Mouse (Mus musculus) cerebellum, adult (tissue): ENCODE results near the gene Stk38.
A peak's percentile ranks its signal among the peaks of the same experiment; 100 is the strongest.

ENCODE experiments used
- ATAC-seq: cut with Nextera tagmentation; 2 replicates; pipeline ENCODE4 v1.9.2; 2017; ENCODE audit warnings: mild to moderate bottlenecking, moderate library complexity, mixed read lengths; ENCODE audit not compliant: insufficient number of reproducible peaks, low FRiP score, low TSS enrichment

Gene Stk38

DNA sequence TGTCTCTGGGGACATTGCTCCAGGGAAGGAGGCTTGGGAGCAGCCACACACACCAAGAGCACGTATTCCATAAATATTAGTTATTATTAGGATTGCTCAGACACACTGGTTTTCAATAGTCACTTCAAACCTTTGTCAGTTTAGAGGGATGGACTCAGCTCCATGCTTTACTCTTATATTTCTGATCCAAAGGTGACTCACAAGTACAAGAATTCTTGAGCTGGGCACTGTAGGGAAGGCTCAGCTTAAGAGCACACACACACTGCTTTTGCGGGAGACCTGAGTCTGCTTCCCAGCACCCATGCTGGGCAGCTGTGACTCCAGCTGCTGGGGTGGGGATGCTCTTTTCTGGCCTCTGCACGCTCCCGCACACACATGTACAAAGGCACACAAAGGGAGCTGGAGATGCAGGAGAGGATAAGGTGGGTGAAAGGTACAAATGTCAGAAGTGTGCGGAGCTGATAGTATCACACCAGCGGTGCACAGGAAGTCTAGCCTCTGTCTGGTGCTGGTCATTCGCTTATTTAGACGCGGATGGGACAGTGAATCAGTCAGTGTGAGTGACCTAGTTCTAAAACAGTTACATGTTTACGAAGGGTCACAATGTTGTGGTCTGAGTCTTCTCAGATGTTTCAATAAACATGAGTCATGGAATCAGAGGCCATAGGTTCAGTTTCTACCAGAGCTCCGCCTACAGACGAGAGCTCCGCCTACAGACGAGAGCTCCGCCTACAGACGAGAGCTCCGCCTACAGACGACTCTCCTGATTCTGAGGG is 76.2 kb downstream of the Stk38 start:
- no peak for ATAC-seq

DNA sequence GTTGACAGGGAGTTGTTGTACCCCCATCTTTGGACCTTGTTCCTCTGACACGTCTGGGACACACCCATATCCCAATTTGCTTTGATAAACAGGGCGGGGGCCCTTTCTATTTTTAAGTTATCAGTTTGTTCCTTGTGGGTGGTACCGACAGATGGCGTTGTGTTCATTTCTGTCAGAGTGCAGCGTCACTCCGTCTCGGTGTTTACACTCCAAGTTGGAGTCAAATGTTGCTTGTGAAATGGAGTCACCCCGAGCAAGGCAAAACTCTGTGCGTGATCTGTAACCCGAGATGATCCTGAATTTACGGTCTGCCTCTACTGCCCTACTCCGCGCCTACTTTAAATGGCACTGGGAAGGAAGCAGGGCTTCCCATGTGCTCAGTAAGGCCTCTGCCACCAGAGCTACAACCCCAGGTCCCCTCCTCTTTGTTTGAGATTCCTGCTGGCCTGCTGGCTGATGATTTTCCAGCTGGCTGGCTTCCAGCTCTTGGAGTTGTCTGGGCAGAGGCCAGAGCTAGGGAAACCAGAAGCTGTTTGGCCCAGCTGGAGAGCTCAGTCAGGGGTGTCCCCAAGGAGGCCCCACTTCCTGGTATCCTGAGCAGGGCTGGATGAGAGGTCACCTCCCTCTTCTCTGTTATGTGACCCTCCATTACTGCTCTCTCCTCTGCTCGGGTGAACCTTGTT is 77.3 kb downstream of the Stk38 start:
- ATAC-seq: no peak

GRCm38 (mm10) chr17:28929369-28929768 is 78.4 kb downstream of the Stk38 start:
- ATAC-seq: no peak

DNA sequence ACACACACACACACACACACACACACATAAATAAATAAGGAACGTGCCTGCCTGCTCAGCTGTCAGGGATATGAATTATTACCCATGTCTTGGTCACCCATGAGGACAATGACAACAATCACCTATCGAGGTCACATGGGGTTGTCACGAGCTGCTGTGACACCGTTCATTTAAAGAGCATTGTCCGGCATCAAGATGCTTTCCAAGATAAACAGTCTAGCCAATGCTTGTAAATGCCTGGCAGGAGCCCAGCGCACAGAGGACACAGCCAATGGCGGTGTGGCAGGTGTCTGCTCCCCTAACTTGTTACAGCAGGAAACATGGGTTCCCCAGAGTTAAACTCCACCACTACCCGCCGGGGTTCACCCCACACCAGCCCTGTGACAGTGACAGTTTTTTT is 79.8 kb downstream of the Stk38 start:
- no peak for ATAC-seq

DNA sequence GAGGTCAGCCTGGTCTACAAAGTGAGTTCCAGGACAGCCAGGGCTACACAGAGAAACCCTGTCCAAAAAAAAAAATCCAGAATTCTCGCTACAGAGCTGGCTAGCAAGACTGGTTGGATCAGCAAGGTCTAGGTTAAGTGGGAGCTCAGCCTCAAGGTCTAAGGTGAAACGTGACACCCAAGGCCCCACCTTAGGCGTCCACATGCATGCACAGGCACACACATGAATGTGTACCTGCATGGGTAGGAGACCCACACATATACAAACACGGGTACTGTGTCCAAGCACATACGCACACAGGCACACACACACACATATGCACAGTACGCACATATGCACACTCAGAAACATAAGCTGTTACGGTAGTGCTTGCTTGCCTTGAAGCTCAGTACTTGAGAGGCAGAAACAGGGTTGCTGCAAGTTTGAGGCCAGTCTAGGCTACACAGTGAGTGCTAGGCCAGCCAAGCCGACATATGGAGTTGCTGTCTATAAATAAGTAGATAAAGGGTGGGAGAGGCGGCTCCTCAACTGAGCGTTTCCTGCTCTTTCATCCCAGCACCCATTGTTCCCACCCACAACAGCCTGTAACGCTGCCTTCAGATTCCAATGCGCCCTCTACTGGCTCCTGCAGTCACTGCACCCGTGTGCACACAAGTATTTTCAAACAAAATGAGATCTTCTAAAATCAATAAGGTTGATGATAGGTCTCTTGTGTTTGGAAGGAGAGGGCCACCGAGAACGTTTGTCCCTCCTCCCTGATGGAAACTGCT is 80.7 kb downstream of the Stk38 start:
- no peak for ATAC-seq

DNA sequence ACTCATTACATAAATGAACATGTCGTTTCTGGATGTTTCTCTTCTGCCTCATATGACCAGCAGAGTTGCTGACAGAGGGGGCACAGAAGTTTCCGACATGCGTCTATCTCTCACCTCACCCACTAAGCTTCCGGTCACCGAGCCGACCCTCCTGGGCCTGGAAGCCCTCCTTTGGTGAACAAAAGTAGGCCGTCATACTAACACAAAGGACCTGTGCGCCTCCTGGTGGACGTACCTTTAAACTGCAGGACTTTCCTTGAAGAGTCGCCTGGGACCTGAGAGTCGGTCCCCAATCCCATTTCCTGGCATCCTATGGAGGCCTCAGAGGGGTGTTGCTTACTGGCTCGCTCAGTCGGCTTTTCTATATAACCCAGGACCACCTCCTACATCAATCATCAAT is 81.4 kb downstream of the Stk38 start:
- ATAC-seq: peak; percentile 52; the same call in 1 of the 2 replicates

DNA sequence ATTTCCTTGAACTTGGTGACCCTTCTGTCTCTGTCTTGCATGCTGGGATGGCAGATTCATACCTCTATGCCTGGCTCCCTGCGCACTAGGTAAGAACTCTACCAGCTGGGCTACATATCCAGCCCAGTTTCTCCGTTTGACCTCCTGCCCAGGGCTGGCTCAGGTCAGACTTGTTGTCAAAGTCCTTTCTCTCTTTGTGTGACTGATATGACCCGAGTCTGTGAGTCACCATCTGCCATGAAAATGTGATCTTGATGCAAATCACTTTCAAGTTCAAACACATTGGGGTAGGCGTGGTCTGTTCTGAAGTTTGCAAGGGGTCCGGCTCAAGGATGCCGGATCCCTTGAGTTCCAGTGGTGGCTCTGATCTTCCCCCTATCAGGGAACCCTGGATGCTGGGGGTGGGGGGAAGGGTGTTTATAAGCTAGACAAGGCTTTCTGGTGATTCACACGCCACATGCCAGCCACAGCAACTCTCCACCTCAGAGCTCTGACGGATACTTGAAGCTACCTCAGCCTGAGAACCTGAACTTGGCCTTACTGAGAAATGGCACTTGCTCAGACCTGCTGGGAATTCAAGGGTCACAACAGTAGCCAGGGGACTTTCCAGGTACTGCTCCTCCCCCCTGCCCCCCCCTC is 82.7 kb downstream of the Stk38 start:
- no peak for ATAC-seq

DNA sequence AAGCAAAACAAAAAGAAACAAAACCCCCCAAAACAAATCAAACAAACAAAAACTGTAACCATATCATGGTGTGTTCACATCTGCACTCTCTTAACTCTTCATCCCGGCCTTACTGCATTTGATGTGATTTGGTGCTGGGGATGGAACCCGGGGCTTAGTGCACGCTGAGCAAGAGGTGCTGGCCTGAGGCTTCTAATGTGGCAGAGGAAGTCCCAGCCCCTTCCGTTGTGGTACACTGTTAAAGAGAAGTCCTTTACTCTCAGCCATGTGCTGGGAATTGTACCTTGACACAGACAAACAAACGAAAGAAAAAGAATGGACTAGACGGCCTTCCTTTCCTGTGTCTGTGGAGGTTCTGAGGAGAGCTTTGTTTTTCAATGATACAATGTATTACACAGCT is 85.7 kb downstream of the Stk38 start:
- no peak for ATAC-seq

GRCm38 (mm10) chr17:28921086-28921485 is 86.7 kb downstream of the Stk38 start:
- ATAC-seq: no peak
